Mouse (Mus musculus) midbrain, postnatal 0 days (tissue): Measurements from ENCODE around the gene Ttc24. TPM values are rescaled to one million over a fixed set of nuclear protein-coding genes. Genes with fewer than 3 reads are reported as not detected.

Experiments used
- ATAC-seq: fragments of 200-750 bp; cut with Nextera tagmentation; 2 replicates; pipeline ENCODE4 v1.8.0; 2017; ENCODE audit warnings: moderate number of reproducible peaks, mild to moderate bottlenecking, moderate TSS enrichment, moderate library complexity; ENCODE audit not compliant: low FRiP score
- DNase-seq: peaks from one replicate; pipeline ENCODE4 v3.0.0-alpha.2; 2015; ENCODE audit warnings: low spot score
- H3K27ac ChIP-seq: fragments of 300-500 bp; sonication (generic); 2 replicates; pipeline ENCODE4 v1.5.1; 2014; ENCODE audit warnings: low read depth, mild to moderate bottlenecking, low read length, mixed read lengths
- H3K27me3 ChIP-seq: fragments of 300-500 bp; sonication (generic); 2 replicates; pipeline ENCODE4 v1.6.1; 2014; ENCODE audit warnings: low read length, control low read depth, mixed read lengths; ENCODE audit not compliant: insufficient read depth
- H3K36me3 ChIP-seq: fragments of 300-500 bp; sonication (generic); 2 replicates; pipeline ENCODE4 v1.6.1; 2014; ENCODE audit warnings: low read length, control low read depth, mixed read lengths; ENCODE audit not compliant: insufficient read depth
- H3K4me1 ChIP-seq: fragments of 300-500 bp; sonication (generic); 2 replicates; pipeline ENCODE4 v1.6.1; 2014; ENCODE audit warnings: mild to moderate bottlenecking, control low read depth, antibody characterized with exemption, low read length, mixed read lengths; ENCODE audit not compliant: insufficient read depth
- H3K4me2 ChIP-seq: fragments of 300-500 bp; sonication (generic); 2 replicates; pipeline ENCODE4 v1.6.1; 2014; ENCODE audit warnings: low read depth, mild to moderate bottlenecking, low read length, mixed read lengths; ENCODE audit not compliant: poor library complexity, severe bottlenecking
- H3K4me3 ChIP-seq: fragments of 300-500 bp; sonication (generic); 2 replicates; pipeline ENCODE4 v1.5.1; 2014; ENCODE audit warnings: low read depth, mild to moderate bottlenecking, low read length, moderate library complexity
- H3K9ac ChIP-seq: fragments of 300-500 bp; sonication (generic); replicated peaks from 2 replicates; pipeline ENCODE4 v1.6.1; 2014; ENCODE audit warnings: mild to moderate bottlenecking, low read length, moderate library complexity, mixed read lengths; ENCODE audit not compliant: poor library complexity, severe bottlenecking
- H3K9me3 ChIP-seq: fragments of 300-500 bp; sonication (generic); 2 replicates; pipeline ENCODE4 v1.6.1; 2016; ENCODE audit warnings: low read length, control low read depth
- CTCF ChIP-seq: IDR thresholded peaks from 2 replicates; pipeline ENCODE4 v1.5.1; 2016; ENCODE audit warnings: antibody characterized with exemption, mild to moderate bottlenecking
- WGBS: fragments of 180-500 bp; shearing (Covaris S2); extraction: QIAGEN DNeasy Blood & Tissue Kit; methylation state at CpG from one replicate; pipeline ENCODE4 v1.1.7; 2014; 5-methylcytosine and 5-hydroxymethylcytosine counted together
- polyA plus RNA-seq: library from polyadenylated mRNA; unstranded; fragments of >200 nt; fragmentation: Nextera tagmentation; extraction: Ambion mirVana; gene quantifications from 2 replicates; pipeline ENCODE4 v1.2.1, GENCODE M21; 2015
- total RNA-seq: library from RNA; depleted of rRNA; stranded (reverse); fragments of >200 nt; gene quantifications from 2 replicates; pipeline ENCODE4 v1.2.3, GENCODE M21; 2014

Ttc24 gene
- total and polyA plus RNA-seq, 2 experiments from 2014 or later, result not detected

DNA sequence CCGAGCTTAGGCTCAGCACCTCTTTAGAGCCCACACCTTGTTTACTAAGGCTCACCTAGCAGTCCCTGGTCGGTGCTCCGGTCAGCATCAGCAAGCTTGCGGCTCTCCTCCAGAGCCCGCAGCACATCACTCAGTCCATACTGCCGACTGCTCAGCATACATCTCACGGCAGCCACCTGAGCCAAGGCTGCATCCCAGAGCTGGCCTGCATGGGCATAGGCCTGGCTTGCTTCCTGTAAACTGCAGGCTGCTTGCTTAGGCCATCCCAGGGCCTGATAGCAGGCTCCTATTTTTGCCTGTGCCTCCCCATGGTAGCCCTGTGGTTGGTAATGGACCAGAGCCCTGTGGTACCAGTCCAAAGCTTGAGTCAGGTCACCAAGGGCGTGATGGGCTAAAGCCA, 3.3 kb downstream of the Ttc24 start:
- no peak for TF ChIP-seq CTCF
- H3K27me3 ChIP-seq, result no peaks in the 10 kb centered on the region
- no peaks in the 10 kb centered on the region for H3K4me1 ChIP-seq
- H3K9me3 ChIP-seq, result no peaks in the 10 kb centered on the region
- H3K27ac ChIP-seq, result no peak overlapping the region
- H3K4me3 ChIP-seq, result no peak overlapping the region
- no peak overlapping the region for H3K9ac ChIP-seq
- ATAC-seq (no peak), DNase-seq (no peak)
- 76% methylated on average over 8 of the region's 8 CpGs for WGBS
- no peaks in the 10 kb centered on the region for H3K36me3 ChIP-seq
- no peak overlapping the region for H3K4me2 ChIP-seq

DNA sequence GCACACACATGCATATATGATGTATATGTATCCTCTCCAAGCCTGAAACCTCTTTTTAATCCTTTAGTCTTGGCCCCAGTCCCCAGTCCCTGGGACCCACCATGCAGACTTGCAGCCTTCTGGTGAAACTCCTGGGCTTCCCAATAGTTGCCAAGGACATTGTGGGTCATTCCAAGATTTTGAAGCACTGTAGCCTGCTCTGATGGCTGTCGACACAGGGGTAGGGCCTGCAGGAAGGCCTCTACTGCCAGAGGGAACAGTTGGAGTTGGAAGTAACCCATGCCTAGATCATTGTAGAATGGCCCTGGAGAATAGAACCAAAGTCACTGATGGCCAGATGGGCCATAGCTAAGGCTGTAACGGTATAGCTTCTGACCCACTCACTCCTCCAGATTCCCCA, 3.8 kb downstream of the Ttc24 start:
- WGBS, result 67% methylated on average over 2 of the region's 2 CpGs
- H3K36me3 ChIP-seq, result no peaks in the 10 kb centered on the region
- H3K4me3 ChIP-seq, result no peak overlapping the region
- no peak for TF ChIP-seq CTCF
- no peak overlapping the region for H3K27ac ChIP-seq
- no peaks in the 10 kb centered on the region for H3K27me3 ChIP-seq
- H3K9ac ChIP-seq, result no peak overlapping the region
- no peak for DNase-seq
- no peak for ATAC-seq
- no peaks in the 10 kb centered on the region for H3K4me1 ChIP-seq
- no peaks in the 10 kb centered on the region for H3K9me3 ChIP-seq
- no peak overlapping the region for H3K4me2 ChIP-seq

DNA sequence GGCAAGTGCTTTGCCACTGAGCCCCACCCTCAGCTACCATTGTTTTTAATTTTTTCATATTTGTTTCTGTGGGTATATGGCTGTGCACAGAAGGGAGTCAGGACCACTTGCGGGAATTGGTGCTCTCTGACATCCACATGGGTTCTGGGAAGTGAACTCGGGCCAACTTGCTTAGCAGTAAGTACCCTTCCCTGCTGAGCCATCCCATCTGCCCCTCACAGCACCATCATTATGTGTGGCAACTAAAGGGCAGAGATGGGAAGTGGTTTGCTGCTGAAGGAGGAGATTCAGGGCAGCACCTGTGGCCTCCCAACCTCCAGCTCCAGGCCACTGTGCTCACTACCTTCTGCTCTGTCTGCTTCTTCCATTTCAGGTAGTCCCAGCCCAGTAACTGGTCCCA, 4.5 kb downstream of the Ttc24 start:
- DNase-seq (no peak), ATAC-seq (no peak)
- H3K4me2 ChIP-seq, result no peak overlapping the region
- no peaks in the 10 kb centered on the region for H3K27me3 ChIP-seq
- H3K4me1 ChIP-seq, result no peaks in the 10 kb centered on the region
- H3K36me3 ChIP-seq, result no peaks in the 10 kb centered on the region
- 76% methylated on average over 2 of the region's 2 CpGs for WGBS
- H3K27ac ChIP-seq, result no peak overlapping the region
- no peaks in the 10 kb centered on the region for H3K9me3 ChIP-seq
- no peak overlapping the region for H3K4me3 ChIP-seq
- no peak overlapping the region for H3K9ac ChIP-seq
- no peak for TF ChIP-seq CTCF

GRCm38 (mm10) chr3:88071783-88072182, 6.3 kb downstream of the Ttc24 start:
- Histone ChIP-seq H3K4me2 (no peak overlapping the region), H3K36me3 (no peaks in the 10 kb centered on the region), H3K27ac (no peak overlapping the region), H3K27me3 (no peaks in the 10 kb centered on the region), H3K4me1 (no peaks in the 10 kb centered on the region), H3K4me3 (no peak overlapping the region), H3K9me3 (no peaks in the 10 kb centered on the region), H3K9ac (no peak overlapping the region)
- WGBS, result 3% methylated on average over 5 of the region's 5 CpGs
- TF ChIP-seq CTCF, result peak; percentile 97
- ATAC-seq, result peak; percentile 76
- DNase-seq, result peak; percentile 86

DNA sequence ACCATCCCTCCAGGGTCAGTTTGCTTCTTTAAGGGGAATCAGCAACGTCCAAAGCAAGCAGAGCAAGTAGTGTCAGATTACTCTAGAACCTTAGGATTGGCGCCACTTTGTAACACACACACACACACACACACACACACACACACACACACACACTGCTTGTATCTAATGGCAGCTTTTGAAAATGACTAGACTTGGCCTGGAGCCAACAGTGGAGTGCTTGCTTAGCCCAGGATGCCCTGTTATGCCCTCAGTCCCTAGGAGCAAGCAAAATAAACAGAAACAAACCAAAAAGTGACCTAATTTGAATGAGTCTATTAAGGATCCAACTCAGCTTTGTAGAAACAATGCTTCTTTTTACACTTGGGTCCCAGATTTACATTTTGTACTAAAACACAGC, 9.7 kb downstream of the Ttc24 start:
- H3K36me3 ChIP-seq, result no peaks in the 10 kb centered on the region
- ATAC-seq (no peak), DNase-seq (peak; percentile 32)
- no peak overlapping the region for H3K4me3 ChIP-seq
- H3K4me1 ChIP-seq, result no peaks in the 10 kb centered on the region
- no peak overlapping the region for H3K9ac ChIP-seq
- H3K9me3 ChIP-seq, result no peaks in the 10 kb centered on the region
- no peak overlapping the region for H3K27ac ChIP-seq
- no peaks in the 10 kb centered on the region for H3K27me3 ChIP-seq
- TF ChIP-seq CTCF, result no peak
- no peak overlapping the region for H3K4me2 ChIP-seq
- WGBS, result 24% methylated on average over 2 of the region's 2 CpGs

- Histone ChIP-seq H3K4me2 (peak within 1 kb of the TSS; percentile 85), H3K4me1 (peaks cover 7% of the 10 kb centered on the region; the same call in 1 of the 2 replicates), H3K9me3 (no peaks in the 10 kb centered on the region), H3K27ac (peak within 1 kb of the TSS; percentile 67), H3K4me3 (peak within 1 kb of the TSS; percentile 96), H3K36me3 (peaks cover 16% of the 10 kb centered on the region), H3K9ac (peak within 1 kb of the TSS; percentile 86), H3K27me3 (no peaks in the 10 kb centered on the region)
- DNase-seq (peak; percentile 94), ATAC-seq (peak; percentile 91)
- no peak for TF ChIP-seq CTCF
- under 1% methylated on average over 59 of the region's 60 CpGs for WGBS
Observed at GRCm38 (mm10) chr3:88057902-88058696, 20.0 kb downstream of the Ttc24 start, which contains the start of gene Naxe. Gene Naxe, minus strand, starts transcription at chr3:88058495.
